Mouse (Mus musculus) brain, embryonic 14.5 days (tissue): ENCODE measurements at regions not wholly inside any gene's neighbourhood (a gene's known extent, or its start where the extent isn't known, plus 50 kb on each side); places are given as distances from the start of the nearest gene placed in this dataset.

Experiments
- CTCF ChIP-seq: fragments of 200-500 bp; IDR thresholded peaks from 2 replicates; pipeline ENCODE4 v1.5.1; 2012; ENCODE audit warnings: inconsistent platforms, mild to moderate bottlenecking, moderate library complexity, borderline replicate concordance; ENCODE audit not compliant: insufficient read depth, insufficient read length; ENCODE audit errors: extremely low read depth
- POLR2A ChIP-seq: fragments of 200-500 bp; IDR thresholded peaks from 2 replicates; pipeline ENCODE4 v1.6.1; 2012; ENCODE audit warnings: mild to moderate bottlenecking, inconsistent platforms, borderline replicate concordance; ENCODE audit not compliant: poor library complexity, insufficient read depth, insufficient read length, severe bottlenecking; ENCODE audit errors: extremely low read depth

DNA sequence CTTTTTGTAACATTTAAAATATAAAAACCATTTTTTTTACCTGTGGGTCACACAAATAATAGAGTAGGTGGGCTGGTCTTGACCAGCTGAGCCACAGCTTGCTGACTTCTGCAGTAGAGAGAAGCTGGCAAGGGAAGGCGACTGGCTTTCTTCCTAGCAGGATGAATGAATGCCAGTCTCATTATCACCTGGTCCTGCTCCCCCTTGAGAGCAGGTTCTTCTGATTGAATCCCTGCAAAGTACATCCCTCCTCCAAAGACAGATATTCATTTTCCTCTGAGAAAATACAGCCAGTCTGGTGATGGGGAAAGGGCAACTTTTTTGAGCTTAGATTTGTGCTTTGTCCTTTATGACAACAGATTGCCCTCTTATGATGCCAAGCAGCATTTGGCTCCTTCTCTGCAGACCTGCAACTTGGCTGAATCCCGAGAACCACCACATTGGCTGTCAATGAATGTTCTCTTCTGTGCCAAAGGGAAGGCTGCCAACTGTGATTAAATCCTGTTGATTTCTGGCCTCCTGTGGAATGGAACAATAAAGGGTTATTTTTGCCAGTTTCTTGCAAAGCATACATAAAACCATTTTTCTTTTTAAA, 344.2 kb upstream of the Arhgap42 start:
- TF ChIP-seq POLR2A, result no peak
- no peak for TF ChIP-seq CTCF
